Mouse (Mus musculus) hindbrain, embryonic 13.5 days (tissue): Measurements from ENCODE around the gene Chn2. TPM values are rescaled to one million over a fixed set of nuclear protein-coding genes. Genes with fewer than 3 reads are reported as not detected.

ENCODE experiments used
- ATAC-seq: fragments of 200-750 bp; cut with Nextera tagmentation; 2 replicates; pipeline ENCODE4 v1.8.0; 2017; ENCODE audit warnings: moderate TSS enrichment; ENCODE audit not compliant: low FRiP score
- H3K27ac ChIP-seq: fragments of 300-500 bp; sonication (generic); 2 replicates; pipeline ENCODE4 v1.5.1; 2015; ENCODE audit warnings: inconsistent platforms, mild to moderate bottlenecking, moderate library complexity
- H3K27me3 ChIP-seq: fragments of 300-500 bp; sonication (generic); 2 replicates; pipeline ENCODE4 v1.6.1; 2015; ENCODE audit warnings: mild to moderate bottlenecking, inconsistent platforms
- H3K36me3 ChIP-seq: fragments of 300-500 bp; sonication (generic); 2 replicates; pipeline ENCODE4 v1.6.1; 2015; ENCODE audit warnings: mild to moderate bottlenecking, inconsistent platforms
- H3K4me1 ChIP-seq: fragments of 300-500 bp; sonication (generic); replicated peaks from 2 replicates; pipeline ENCODE4 v1.6.1; 2015; ENCODE audit warnings: inconsistent platforms
- H3K4me2 ChIP-seq: fragments of 300-500 bp; sonication (generic); 2 replicates; pipeline ENCODE4 v1.6.1; 2015; ENCODE audit warnings: inconsistent platforms, mild to moderate bottlenecking, moderate library complexity
- H3K4me3 ChIP-seq: fragments of 300-500 bp; sonication (generic); 2 replicates; pipeline ENCODE4 v1.5.1; 2015; ENCODE audit warnings: mild to moderate bottlenecking, inconsistent platforms
- H3K9ac ChIP-seq: fragments of 300-500 bp; sonication (generic); 2 replicates; pipeline ENCODE4 v1.6.1; 2015; ENCODE audit warnings: mild to moderate bottlenecking, inconsistent platforms
- H3K9me3 ChIP-seq: fragments of 300-500 bp; sonication (generic); 2 replicates; pipeline ENCODE4 v1.6.1; 2016; ENCODE audit warnings: inconsistent platforms
- WGBS: fragments of 180-500 bp; shearing (Covaris S2); methylation state at CpG from one replicate; pipeline ENCODE4 v1.1.7; 2015; 5-methylcytosine and 5-hydroxymethylcytosine counted together
- polyA plus RNA-seq: library from polyadenylated mRNA; unstranded; fragments of >200 nt; fragmentation: Nextera tagmentation; extraction: Ambion mirVana; gene quantifications from 2 replicates; pipeline ENCODE4 v1.2.1, GENCODE M21; 2015

The Chn2 gene
- polyA plus RNA-seq, 1 experiment from 2014 or later, result 31.5 TPM

DNA sequence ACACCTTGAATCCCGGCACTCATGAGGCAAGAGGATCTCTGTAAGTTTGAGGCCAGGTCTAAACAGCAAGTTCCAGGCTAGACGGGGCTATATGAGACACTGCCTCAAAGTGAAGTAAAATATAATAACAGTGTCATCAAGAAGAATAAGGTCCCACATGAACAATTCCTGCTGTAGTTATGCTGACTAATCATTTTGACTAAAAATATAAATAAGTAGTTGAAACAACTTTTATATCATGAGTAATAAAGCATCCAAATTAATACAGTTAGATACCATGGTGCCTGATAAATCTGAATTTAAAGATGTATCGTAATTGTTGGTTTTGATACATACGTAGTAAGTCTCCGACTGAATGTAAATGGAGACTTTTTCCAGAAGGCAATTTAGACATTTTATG lies 15.5 kb upstream of the Chn2 start:
- Histone ChIP-seq H3K4me1 (peaks cover 7% of the 10 kb centered on the region), H3K4me2 (no peak overlapping the region), H3K4me3 (no peak overlapping the region), H3K27me3 (0 out of 2 replicates have a peak, but pooled peaks cover 4% of the 10 kb centered on the region), H3K27ac (no peak overlapping the region), H3K9ac (no peak overlapping the region), H3K9me3 (no peaks in the 10 kb centered on the region), H3K36me3 (no peaks in the 10 kb centered on the region)
- 90% methylated on average over 5 of the region's 5 CpGs for WGBS
- ATAC-seq, result no peak

DNA sequence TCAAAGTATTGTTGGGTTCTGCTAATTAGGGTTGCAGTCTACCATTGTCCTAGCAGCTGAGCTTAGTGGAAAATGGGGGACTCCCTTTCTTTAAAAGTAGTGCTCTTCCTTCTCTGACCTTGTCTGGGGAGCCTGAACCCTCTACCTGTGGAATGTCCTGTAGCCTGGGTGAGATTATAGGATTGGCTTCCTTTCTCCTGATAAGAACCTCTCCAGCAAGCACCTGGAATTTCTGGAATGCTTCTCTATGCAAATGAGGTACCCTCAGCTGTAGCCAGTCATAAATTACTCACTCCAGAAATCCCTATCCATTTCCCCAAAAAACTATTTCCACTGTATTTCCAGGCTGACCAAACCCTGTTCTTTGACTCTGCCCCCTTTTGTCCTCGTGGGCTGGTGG lies 10.6 kb upstream of the Chn2 start:
- 62% methylated on average over 1 of the region's 1 CpGs for WGBS
- ATAC-seq, result no peak
- H3K4me3 ChIP-seq, result no peak overlapping the region
- no peaks in the 10 kb centered on the region for H3K9me3 ChIP-seq
- H3K4me2 ChIP-seq, result no peak overlapping the region
- no peak overlapping the region for H3K27ac ChIP-seq
- H3K9ac ChIP-seq, result no peak overlapping the region
- no peaks in the 10 kb centered on the region for H3K27me3 ChIP-seq
- H3K4me1 ChIP-seq, result peaks cover 7% of the 10 kb centered on the region
- no peaks in the 10 kb centered on the region for H3K36me3 ChIP-seq

GRCm38 (mm10) chr6:54030351-54030750 lies 9.0 kb upstream of the Chn2 start:
- H3K4me1 ChIP-seq, result peaks cover 9% of the 10 kb centered on the region
- H3K4me2 ChIP-seq, result no peak overlapping the region
- H3K27ac ChIP-seq, result no peak overlapping the region
- H3K27me3 ChIP-seq, result no peaks in the 10 kb centered on the region
- ATAC-seq, result no peak
- H3K36me3 ChIP-seq, result no peaks in the 10 kb centered on the region
- H3K9me3 ChIP-seq, result no peaks in the 10 kb centered on the region
- no peak overlapping the region for H3K9ac ChIP-seq
- no peak overlapping the region for H3K4me3 ChIP-seq

DNA sequence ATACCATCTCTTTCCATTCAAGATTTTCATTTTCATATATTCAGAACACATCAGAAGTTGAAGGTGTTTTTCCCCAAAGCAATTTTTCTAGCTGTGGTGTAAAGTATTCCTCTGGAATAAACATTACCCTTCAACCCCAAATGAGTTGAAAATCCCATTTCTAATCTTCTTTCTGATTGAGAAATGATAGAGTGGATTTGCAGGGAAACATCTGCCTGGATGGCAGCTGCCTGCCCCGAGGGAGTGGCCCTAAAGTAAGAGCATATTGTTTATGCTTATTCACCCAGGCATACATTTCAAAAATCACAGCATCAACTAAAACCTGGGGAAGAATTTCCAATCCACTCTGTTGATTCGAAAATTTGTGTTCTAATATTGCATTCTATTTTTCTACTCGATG lies 8.6 kb upstream of the Chn2 start:
- Histone ChIP-seq H3K9ac (no peak overlapping the region), H3K36me3 (no peaks in the 10 kb centered on the region), H3K9me3 (no peaks in the 10 kb centered on the region), H3K4me2 (no peak overlapping the region), H3K4me1 (peaks cover 5% of the 10 kb centered on the region), H3K27me3 (no peaks in the 10 kb centered on the region), H3K27ac (no peak overlapping the region), H3K4me3 (no peak overlapping the region)
- no peak for ATAC-seq
- WGBS, result 76% methylated on average over 3 of the region's 3 CpGs

DNA sequence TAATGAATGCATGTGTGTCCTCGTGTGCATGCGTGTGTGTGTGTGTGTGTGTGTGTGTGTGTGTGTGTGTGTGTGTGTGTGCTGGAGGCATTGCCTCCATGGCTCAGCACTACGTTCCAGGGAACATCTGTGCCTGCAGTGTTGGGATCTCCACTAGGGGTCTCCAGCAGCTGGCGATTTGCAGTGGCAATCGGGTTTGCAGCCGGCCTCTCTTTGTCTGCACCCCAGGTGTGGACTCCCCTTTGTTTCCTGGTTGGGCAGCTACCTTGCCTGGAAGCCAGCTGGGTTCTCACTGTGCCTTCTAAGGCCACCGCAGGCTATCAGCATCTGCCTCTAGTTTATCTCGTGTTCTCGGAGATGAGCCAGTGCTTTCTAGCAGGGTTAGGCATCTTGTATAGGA lies 4.9 kb upstream of the Chn2 start:
- 1% methylated on average over 9 of the region's 9 CpGs for WGBS
- no peak overlapping the region for H3K4me3 ChIP-seq

DNA sequence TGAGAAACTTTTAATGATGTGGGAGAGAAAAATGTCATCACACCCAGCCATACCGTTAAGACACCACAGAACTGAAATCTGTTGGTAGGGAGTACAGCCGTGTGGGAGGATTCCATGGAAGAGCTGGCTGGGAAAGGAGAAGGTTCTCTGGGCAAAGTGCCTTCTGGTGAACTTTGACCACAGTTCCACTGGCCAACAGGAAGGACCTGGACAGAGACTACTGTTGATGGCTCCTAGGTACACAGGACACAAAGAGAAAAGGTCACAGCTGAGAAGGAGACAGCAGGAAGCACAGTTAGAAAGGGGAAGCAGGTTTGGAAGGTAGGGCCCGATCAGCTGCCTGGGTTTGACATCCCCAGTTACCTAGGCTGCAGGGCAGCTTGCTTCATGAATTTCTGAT lies 3.8 kb upstream of the Chn2 start:
- Histone ChIP-seq H3K9ac (no peak overlapping the region), H3K36me3 (no peaks in the 10 kb centered on the region), H3K4me3 (no peak overlapping the region), H3K4me2 (no peak overlapping the region), H3K4me1 (peaks cover 18% of the 10 kb centered on the region), H3K27ac (peak overlapping the region; percentile 83; the same call in 1 of the 2 replicates), H3K27me3 (peaks cover 6% of the 10 kb centered on the region; the same call in 1 of the 2 replicates), H3K9me3 (no peaks in the 10 kb centered on the region)
- no peak for ATAC-seq
- 70% methylated on average over 3 of the region's 3 CpGs for WGBS

More for the DNA sequence above, 4.9 kb upstream of the Chn2 start:
- H3K9me3 ChIP-seq, result no peaks in the 10 kb centered on the region
- H3K9ac ChIP-seq, result no peak overlapping the region
- H3K4me2 ChIP-seq, result peak overlapping the region; percentile 34
- ATAC-seq, result peak; percentile 83
- H3K4me1 ChIP-seq, result peaks cover 15% of the 10 kb centered on the region; the same call in 1 of the 2 replicates
- H3K27ac ChIP-seq, result peak overlapping the region; percentile 83
- H3K36me3 ChIP-seq, result no peaks in the 10 kb centered on the region
- H3K27me3 ChIP-seq, result peaks cover 6% of the 10 kb centered on the region; the same call in 1 of the 2 replicates

DNA sequence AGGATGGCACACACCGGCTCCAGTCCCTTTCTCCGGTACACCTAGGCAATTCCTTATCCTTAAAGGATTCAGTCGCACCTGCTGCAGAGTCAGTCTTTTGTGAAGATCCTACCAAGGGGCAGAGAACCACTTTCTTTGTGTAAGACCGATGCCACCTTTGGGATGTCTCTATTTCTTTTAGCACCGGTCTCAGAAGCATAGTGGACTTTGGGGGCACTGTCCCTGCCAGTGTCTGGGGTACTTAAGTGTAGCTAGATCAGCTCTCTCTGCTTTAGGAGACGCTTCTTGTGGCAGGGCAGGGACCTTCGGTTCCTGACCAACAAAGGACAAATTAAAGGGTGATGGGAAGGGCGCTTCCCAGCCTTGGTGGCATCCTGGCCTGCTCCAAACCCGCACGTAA lies 488 bp upstream of the Chn2 start:
- H3K27ac ChIP-seq, result peak overlapping the region; percentile 99
- ATAC-seq, result no peak; the same call in 1 of the 2 replicates

DNA sequence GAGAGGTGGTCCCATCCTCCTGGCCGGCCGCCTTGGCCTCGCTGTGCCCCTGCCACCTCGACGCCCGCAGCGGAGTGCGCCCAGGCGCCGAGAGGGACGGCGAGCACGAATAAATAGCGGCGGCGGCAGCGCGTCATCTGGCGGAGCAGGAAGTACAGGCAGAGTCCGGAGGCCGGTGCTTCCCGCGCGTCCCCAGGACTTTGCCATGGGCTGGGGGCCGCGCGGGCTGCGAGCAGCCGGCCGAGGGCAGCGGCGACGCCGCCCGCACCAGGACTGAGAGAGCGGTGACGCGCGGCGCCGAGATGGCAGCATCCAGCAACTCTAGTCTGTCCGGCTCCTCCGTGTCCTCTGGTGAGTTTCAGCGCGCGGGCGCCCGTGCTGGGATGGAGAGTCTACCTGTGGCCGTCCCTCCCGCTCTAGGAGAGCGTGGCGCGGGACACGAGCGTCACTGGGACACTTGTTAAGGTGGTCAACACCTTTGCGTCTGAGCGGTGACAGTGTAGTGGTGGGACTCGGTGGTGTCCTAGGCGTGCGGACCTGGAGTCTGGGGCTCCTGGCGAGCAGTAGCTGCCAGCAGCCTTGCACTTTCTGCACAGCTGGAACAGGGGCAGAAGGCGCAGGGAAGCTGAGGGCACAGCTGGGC lies 572 bp downstream of the Chn2 start:
- Histone ChIP-seq H3K27ac (peak overlapping the region; percentile 99), H3K4me3 (peak overlapping the region; percentile 70), H3K9ac (peak overlapping the region; percentile 97), H3K9me3 (no peaks in the 10 kb centered on the region), H3K27me3 (peaks cover 27% of the 10 kb centered on the region; the same call in 1 of the 2 replicates), H3K4me2 (peak overlapping the region; percentile 79), H3K36me3 (no peaks in the 10 kb centered on the region), H3K4me1 (peaks cover 41% of the 10 kb centered on the region)
- peak; percentile 80 for ATAC-seq
- under 1% methylated on average over 62 of the region's 62 CpGs for WGBS

More for the DNA sequence above, 488 bp upstream of the Chn2 start:
- H3K4me2 ChIP-seq, result peak overlapping the region; percentile 79
- H3K27me3 ChIP-seq, result peaks cover 27% of the 10 kb centered on the region; the same call in 1 of the 2 replicates
- H3K9me3 ChIP-seq, result no peaks in the 10 kb centered on the region
- no peaks in the 10 kb centered on the region for H3K36me3 ChIP-seq
- peaks cover 43% of the 10 kb centered on the region for H3K4me1 ChIP-seq
- 5% methylated on average over 10 of the region's 10 CpGs for WGBS
- peak overlapping the region; percentile 70 for H3K4me3 ChIP-seq
- peak overlapping the region; percentile 97 for H3K9ac ChIP-seq

GRCm38 (mm10) chr6:54040448-54040844 lies 1.1 kb downstream of the Chn2 start:
- Histone ChIP-seq H3K27ac (peak overlapping the region; percentile 99), H3K36me3 (no peaks in the 10 kb centered on the region), H3K9ac (peak overlapping the region; percentile 97), H3K9me3 (no peaks in the 10 kb centered on the region), H3K27me3 (peaks cover 27% of the 10 kb centered on the region; the same call in 1 of the 2 replicates), H3K4me1 (peaks cover 41% of the 10 kb centered on the region), H3K4me2 (peak overlapping the region; percentile 79), H3K4me3 (peak overlapping the region; percentile 70)
- WGBS, result 17% methylated on average over 9 of the region's 9 CpGs
- ATAC-seq, result no peak

- WGBS, result 30% methylated on average over 13 of the region's 13 CpGs
Observed at GRCm38 (mm10) chr6:54041386-54042043, 2.2 kb downstream of the Chn2 start.

GRCm38 (mm10) chr6:54042142-54042541 lies 2.8 kb downstream of the Chn2 start:
- Histone ChIP-seq H3K9me3 (no peaks in the 10 kb centered on the region), H3K4me1 (peaks cover 41% of the 10 kb centered on the region), H3K4me3 (peak overlapping the region; percentile 70; the same call in 1 of the 2 replicates), H3K27me3 (peaks cover 24% of the 10 kb centered on the region; the same call in 1 of the 2 replicates), H3K9ac (no peak overlapping the region), H3K36me3 (no peaks in the 10 kb centered on the region), H3K27ac (no peak overlapping the region), H3K4me2 (peak overlapping the region; percentile 79)
- WGBS, result 93% methylated on average over 1 of the region's 1 CpGs
- ATAC-seq, result no peak

More at GRCm38 (mm10) chr6:54041386-54042043, 2.2 kb downstream of the Chn2 start:
- Histone ChIP-seq H3K4me2 (peak overlapping the region; percentile 79), H3K36me3 (no peaks in the 10 kb centered on the region), H3K9ac (peak overlapping the region; percentile 55), H3K4me3 (peak overlapping the region; percentile 70), H3K27me3 (peaks cover 27% of the 10 kb centered on the region; the same call in 1 of the 2 replicates), H3K9me3 (no peaks in the 10 kb centered on the region), H3K4me1 (peaks cover 41% of the 10 kb centered on the region), H3K27ac (peak overlapping the region; percentile 19; the same call in 1 of the 2 replicates)
- no peak for ATAC-seq

DNA sequence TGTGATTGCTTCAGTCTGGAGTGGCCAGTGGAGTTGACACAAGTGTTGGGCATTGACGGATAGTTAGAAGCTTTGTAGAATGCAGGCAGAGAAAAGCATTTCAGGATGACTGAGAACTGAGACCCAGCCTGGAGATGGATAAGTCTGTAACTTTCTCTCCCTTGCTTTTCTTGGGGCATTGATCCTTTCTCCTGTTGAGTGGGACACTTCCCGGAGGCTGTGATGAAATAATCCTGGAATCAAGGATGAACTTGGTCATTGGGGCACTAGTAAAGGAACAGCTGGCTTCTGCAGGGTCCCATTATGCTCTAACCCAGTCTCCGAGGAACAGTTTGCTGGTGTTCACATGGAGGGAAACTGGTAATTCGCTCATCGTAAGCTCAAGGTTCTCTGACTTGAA lies 4.2 kb downstream of the Chn2 start:
- 81% methylated on average over 5 of the region's 5 CpGs for WGBS
- no peak overlapping the region for H3K9ac ChIP-seq
- ATAC-seq, result no peak
- no peak overlapping the region for H3K4me3 ChIP-seq
- H3K9me3 ChIP-seq, result no peaks in the 10 kb centered on the region
- H3K27ac ChIP-seq, result no peak overlapping the region
- H3K36me3 ChIP-seq, result no peaks in the 10 kb centered on the region
- no peak overlapping the region for H3K4me2 ChIP-seq
- H3K4me1 ChIP-seq, result peaks cover 34% of the 10 kb centered on the region
- H3K27me3 ChIP-seq, result peaks cover 21% of the 10 kb centered on the region; the same call in 1 of the 2 replicates
